In the genomic region with DNA sequence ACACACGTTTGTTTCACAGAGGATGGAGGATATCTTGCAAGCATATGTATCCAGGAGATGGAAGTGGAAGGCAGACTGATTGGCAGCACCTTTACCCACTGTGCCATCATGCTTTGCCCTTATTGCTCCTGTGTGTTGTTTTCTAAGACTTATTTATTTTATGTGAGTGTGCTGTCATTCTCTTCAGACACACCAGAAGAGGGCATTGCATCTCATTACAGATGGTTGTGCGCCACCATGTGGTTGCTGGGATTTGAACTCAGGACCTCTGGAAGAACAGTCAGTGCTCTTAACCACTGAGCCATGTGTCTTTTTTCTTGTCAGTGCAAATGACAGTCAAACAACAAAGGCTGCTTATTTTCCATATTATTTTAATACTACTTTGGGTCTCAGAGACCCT, we compare ENCODE assay signal across 9 mouse cellular contexts. TPM values are rescaled to one million over a fixed set of nuclear protein-coding genes. Genes with fewer than 3 reads are reported as not detected.
DNase-seq lines count a peak whose midpoint lies in the region; ATAC-seq and TF ChIP-seq lines count a peak whose summit lies in the region.
"Had no signal": no experiment of that assay in that cellular context is flagged by ENCODE, and none has a peak within 500 bp of the region (broad histone marks: within the 10 kb centered on the region; RNA-seq: fewer than 3 reads in every experiment).

No protein-coding gene starts in this region.

- peaks cover 26% of the 10 kb centered on the region for H3K4me1 ChIP-seq in heart, embryonic 10.5 days
- H3K4me1 ChIP-seq in megakaryocyte, embryonic 14.5 days = peaks cover 34% of the 10 kb centered on the region
- peaks cover 20% of the 10 kb centered on the region for H3K4me1 ChIP-seq in hindbrain, postnatal 0 days (ENCODE audit: insufficient read depth, low read length)
- H3K4me1 ChIP-seq in neural tube, embryonic 15.5 days = peaks cover 39% of the 10 kb centered on the region

- no peak for ATAC-seq in megakaryocyte, adult 5-6 weeks (ENCODE audit: poor library complexity, severe bottlenecking)
- no peak for ATAC-seq in hindbrain, postnatal 0 days
- ATAC-seq in neural tube, embryonic 15.5 days (ENCODE audit: low FRiP score) = no peak
- ATAC-seq: activated CD4-positive, CD25-positive, alpha-beta regulatory T cell, adult 4 months had no signal

- no peak overlapping the region for H3K4me2 ChIP-seq in hindbrain, postnatal 0 days (ENCODE audit: low read depth, low read length)
- 0 out of 2 replicates have a peak overlapping the region, but pooled peaks have one; percentile 87 for H3K4me2 ChIP-seq in neural tube, embryonic 15.5 days

- no peaks in the 10 kb centered on the region for H3K27me3 ChIP-seq in heart, embryonic 10.5 days (ENCODE audit: insufficient read depth, poor library complexity, severe bottlenecking)
- H3K27me3 ChIP-seq in megakaryocyte, embryonic 14.5 days (replicated peaks) = no peaks in the 10 kb centered on the region
- no peaks in the 10 kb centered on the region for H3K27me3 ChIP-seq in hindbrain, postnatal 0 days (ENCODE audit: insufficient read depth, low read length)
- H3K27me3 ChIP-seq in neural tube, embryonic 15.5 days (replicated peaks) = no peaks in the 10 kb centered on the region

- H3K36me3 ChIP-seq in heart, embryonic 10.5 days = peaks cover 44% of the 10 kb centered on the region
- peaks cover 40% of the 10 kb centered on the region for H3K36me3 ChIP-seq in megakaryocyte, embryonic 14.5 days (replicated peaks; ENCODE audit: low read length)
- peaks cover 12% of the 10 kb centered on the region for H3K36me3 ChIP-seq in hindbrain, postnatal 0 days (ENCODE audit: insufficient read depth, low read length)
- peaks cover 19% of the 10 kb centered on the region for H3K36me3 ChIP-seq in neural tube, embryonic 15.5 days

- TF ChIP-seq CTCF in hindbrain, postnatal 0 days (IDR thresholded peaks at IDR 0.05; ENCODE audit: low read depth) = peak; percentile 31; the same call in 1 of the 2 replicates

- H3K9me3 ChIP-seq in heart, embryonic 10.5 days = no peaks in the 10 kb centered on the region
- no peaks in the 10 kb centered on the region for H3K9me3 ChIP-seq in megakaryocyte, embryonic 14.5 days
- H3K9me3 ChIP-seq in hindbrain, postnatal 0 days (ENCODE audit: low read length) = no peaks in the 10 kb centered on the region
- no peaks in the 10 kb centered on the region for H3K9me3 ChIP-seq in neural tube, embryonic 15.5 days (replicated peaks)

- H3K27ac ChIP-seq in heart, embryonic 10.5 days = no peak overlapping the region
- 0 out of 2 replicates have a peak overlapping the region, but pooled peaks have one; percentile 90 for H3K27ac ChIP-seq in hindbrain, postnatal 0 days
- no peak overlapping the region for H3K27ac ChIP-seq in neural tube, embryonic 15.5 days (replicated peaks)

- 81% methylated on average over 2 of the region's 2 CpGs for WGBS in heart, embryonic 10.5 days
- WGBS in hindbrain, postnatal 0 days = 82% methylated on average over 2 of the region's 2 CpGs
- WGBS in neural tube, embryonic 15.5 days = 85% methylated on average over 2 of the region's 2 CpGs

- DNase-seq in heart, embryonic 10.5 days (ENCODE audit: low spot score) = no peak
- DNase-seq in heart, adult 9 months (ENCODE audit: low spot score in 2 of 2) = no peak
- DNase-seq in hindbrain, postnatal 0 days (ENCODE audit: low spot score) = no peak
- no peak for DNase-seq in right cerebral cortex, adult 18-20 months
- no peak for DNase-seq in cerebellum, adult 18-20 months

- H3K4me3 ChIP-seq in heart, embryonic 10.5 days = peak overlapping the region; percentile 82; the same call in 1 of the 2 replicates
- peak overlapping the region; percentile 46 for H3K4me3 ChIP-seq in megakaryocyte, embryonic 14.5 days (replicated peaks)
- H3K4me3 ChIP-seq in hindbrain, postnatal 0 days (ENCODE audit: low read length) = no peak overlapping the region
- H3K4me3 ChIP-seq in neural tube, embryonic 15.5 days (replicated peaks) = no peak overlapping the region

- no peak overlapping the region for H3K9ac ChIP-seq in hindbrain, postnatal 0 days (replicated peaks; ENCODE audit: low read length)
- H3K9ac ChIP-seq in neural tube, embryonic 15.5 days (replicated peaks) = no peak overlapping the region

RNA-seq across cellular contexts. Expression of gene Usp49, which starts 2.7 kb away (rescaled TPM):
- polyA plus RNA-seq in heart, embryonic 10.5 days (2016; fragmentation: Nextera tagmentation; extraction: Ambion mirVana) = 3.2 and 4.5 TPM in 2 replicates
- polyA plus RNA-seq in megakaryocyte, embryonic 14.5 days (2012; ENCODE audit: insufficient read depth, low replicate concordance) = 1.2 and 3.7 TPM in 2 replicates
- 3.9 and 5.1 TPM in 2 replicates for total RNA-seq in megakaryocyte, adult 5-6 weeks (2015)
- total RNA-seq in megakaryocyte, adult 5-6 weeks (2017) = 4.2 and 5.3 TPM in 2 replicates
- total RNA-seq in hindbrain, postnatal 0 days (2014; rRNA removed) = 20.7 and 25.5 TPM in 2 replicates
- polyA plus RNA-seq in hindbrain, postnatal 0 days (2015; fragmentation: Nextera tagmentation; extraction: Ambion mirVana) = 4.2 and 4.9 TPM in 2 replicates
- 6.1 and 6.8 TPM in 2 replicates for polyA plus RNA-seq in neural tube, embryonic 15.5 days (2015; fragmentation: Nextera tagmentation; extraction: Ambion mirVana)

RNA-seq across cellular contexts. Expression of gene Gm20517, which starts 16.4 kb away (rescaled TPM):
- polyA plus RNA-seq in heart, embryonic 10.5 days (2016; fragmentation: Nextera tagmentation; extraction: Ambion mirVana) = 1.6 and 2.1 TPM in 2 replicates
- 0.29 and 0.81 TPM in 2 replicates for polyA plus RNA-seq in megakaryocyte, embryonic 14.5 days (2012; ENCODE audit: insufficient read depth, low replicate concordance)
- 0.49 and 2.4 TPM in 2 replicates for total RNA-seq in megakaryocyte, adult 5-6 weeks (2015)
- total RNA-seq in megakaryocyte, adult 5-6 weeks (2017) = 1.7 and 2.3 TPM in 2 replicates
- total RNA-seq in hindbrain, postnatal 0 days (2014; rRNA removed) = 4.6 and 4.8 TPM in 2 replicates
- polyA plus RNA-seq in hindbrain, postnatal 0 days (2015; fragmentation: Nextera tagmentation; extraction: Ambion mirVana) = 1.2 and 1.6 TPM in 2 replicates
- 2.5 and 2.9 TPM in 2 replicates for polyA plus RNA-seq in neural tube, embryonic 15.5 days (2015; fragmentation: Nextera tagmentation; extraction: Ambion mirVana)

RNA-seq across cellular contexts. Expression of gene Med20, which starts 16.4 kb away (rescaled TPM):
- polyA plus RNA-seq in heart, embryonic 10.5 days (2016; fragmentation: Nextera tagmentation; extraction: Ambion mirVana) = 36.5 and 42.8 TPM in 2 replicates
- polyA plus RNA-seq in megakaryocyte, embryonic 14.5 days (2012; ENCODE audit: insufficient read depth, low replicate concordance) = 2.3 TPM in 1 of 2 replicates, not detected in the other
- total RNA-seq in megakaryocyte, adult 5-6 weeks (2015) = 17.2 and 18.2 TPM in 2 replicates
- total RNA-seq in megakaryocyte, adult 5-6 weeks (2017) = 32.2 and 33.8 TPM in 2 replicates
- total RNA-seq in hindbrain, postnatal 0 days (2014; rRNA removed) = 27.9 and 40.9 TPM in 2 replicates
- polyA plus RNA-seq in hindbrain, postnatal 0 days (2015; fragmentation: Nextera tagmentation; extraction: Ambion mirVana) = 27.3 and 27.9 TPM in 2 replicates
- 36.9 and 39.8 TPM in 2 replicates for polyA plus RNA-seq in neural tube, embryonic 15.5 days (2015; fragmentation: Nextera tagmentation; extraction: Ambion mirVana)

RNA-seq across cellular contexts. Expression of gene Bysl, which starts 16.5 kb away (rescaled TPM):
- 37.0 and 43.0 TPM in 2 replicates for polyA plus RNA-seq in heart, embryonic 10.5 days (2016; fragmentation: Nextera tagmentation; extraction: Ambion mirVana)
- polyA plus RNA-seq in megakaryocyte, embryonic 14.5 days (2012; ENCODE audit: insufficient read depth, low replicate concordance) = 7.8 and 17.7 TPM in 2 replicates
- 4.8 and 5.6 TPM in 2 replicates for total RNA-seq in megakaryocyte, adult 5-6 weeks (2015)
- 6.4 and 7.3 TPM in 2 replicates for total RNA-seq in megakaryocyte, adult 5-6 weeks (2017)
- 20.2 and 25.7 TPM in 2 replicates for total RNA-seq in hindbrain, postnatal 0 days (2014; rRNA removed)
- 25.3 and 27.1 TPM in 2 replicates for polyA plus RNA-seq in hindbrain, postnatal 0 days (2015; fragmentation: Nextera tagmentation; extraction: Ambion mirVana)
- 34.7 and 37.1 TPM in 2 replicates for polyA plus RNA-seq in neural tube, embryonic 15.5 days (2015; fragmentation: Nextera tagmentation; extraction: Ambion mirVana)

Comparison
In these comparisons a context has a peak if more than half of its experiments do, and no peak if none do; other contexts are left out.
1. H3K4me3 ChIP-seq: peak in heart, embryonic 10.5 days (single experiment) and megakaryocyte, embryonic 14.5 days (single experiment); none in hindbrain, postnatal 0 days (single experiment) and neural tube, embryonic 15.5 days (single experiment).